Comparison of ENCODE assay signal across 8 mouse cellular contexts in the genomic region with DNA sequence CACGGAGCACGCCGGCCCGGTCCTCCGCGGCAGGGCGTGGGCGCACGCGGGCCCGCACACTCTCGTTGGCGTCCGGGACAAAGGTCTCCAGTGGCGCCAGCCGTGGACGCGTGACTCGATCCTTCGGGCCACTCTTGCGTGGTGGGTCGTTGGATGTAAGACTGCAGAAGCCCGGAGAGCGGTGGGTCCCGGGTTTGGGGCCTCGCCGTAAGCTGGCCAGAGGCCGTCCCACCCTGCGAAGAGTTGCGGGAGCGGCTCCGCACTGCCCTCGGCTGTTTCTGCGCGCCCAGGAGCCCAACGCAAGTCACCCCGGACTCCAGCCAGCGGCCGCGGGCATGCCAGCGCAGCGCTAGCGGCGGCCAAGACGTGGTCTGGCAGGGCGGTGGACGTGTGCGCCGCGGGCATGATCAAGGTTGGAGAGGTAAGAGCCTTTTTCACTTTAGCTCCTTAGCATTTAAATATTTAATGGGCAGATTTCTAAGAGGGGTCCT.
DNase-seq lines count a peak whose midpoint lies in the region; ATAC-seq and TF ChIP-seq lines count a peak whose summit lies in the region.

No protein-coding gene starts in this region.

- H3K27ac ChIP-seq in liver, adult 2 months (replicated peaks; ENCODE audit: insufficient read depth, low read depth, low read length) = peak overlapping the region; percentile 97
- peak overlapping the region; percentile 100 for H3K27ac ChIP-seq in forebrain, embryonic 16.5 days (ENCODE audit: low read length)
- H3K27ac ChIP-seq in midbrain, embryonic 16.5 days (ENCODE audit: low read length) = peak overlapping the region; percentile 98

- TF ChIP-seq POLR2A in liver, adult 2 months (IDR thresholded peaks at IDR 0.05; ENCODE audit: extremely low read depth, insufficient read depth, low read length) = 0 out of 2 replicates have a peak, but pooled peaks have one; percentile 25

- no peaks in the 10 kb centered on the region for H3K9me3 ChIP-seq in forebrain, embryonic 16.5 days (ENCODE audit: control insufficient read depth, low read length)
- no peaks in the 10 kb centered on the region for H3K9me3 ChIP-seq in midbrain, embryonic 16.5 days (replicated peaks; ENCODE audit: control insufficient read depth, low read length, poor library complexity, severe bottlenecking)

- ATAC-seq in forebrain, embryonic 16.5 days = no peak
- ATAC-seq in midbrain, embryonic 16.5 days = 0 out of 2 replicates have a peak, but pooled peaks have one; percentile 4

- H3K4me2 ChIP-seq in forebrain, embryonic 16.5 days (ENCODE audit: low read length) = peak overlapping the region; percentile 98
- H3K4me2 ChIP-seq in midbrain, embryonic 16.5 days (ENCODE audit: low read length) = peak overlapping the region; percentile 66

- no peaks in the 10 kb centered on the region for H3K36me3 ChIP-seq in liver, adult 2 months (ENCODE audit: control insufficient read depth, insufficient read depth, low read length)
- H3K36me3 ChIP-seq in forebrain, embryonic 16.5 days (ENCODE audit: control insufficient read depth, insufficient read depth) = no peaks in the 10 kb centered on the region
- no peaks in the 10 kb centered on the region for H3K36me3 ChIP-seq in midbrain, embryonic 16.5 days (ENCODE audit: control insufficient read depth, insufficient read depth, low read length)

- no peaks in the 10 kb centered on the region for H3K27me3 ChIP-seq in liver, adult 2 months (ENCODE audit: control insufficient read depth, insufficient read depth, low read length)
- no peaks in the 10 kb centered on the region for H3K27me3 ChIP-seq in forebrain, embryonic 16.5 days (replicated peaks; ENCODE audit: control insufficient read depth, insufficient read depth, low read length)
- peaks cover 3% of the 10 kb centered on the region; the same call in 1 of the 2 replicates for H3K27me3 ChIP-seq in midbrain, embryonic 16.5 days (ENCODE audit: control insufficient read depth, insufficient read depth, low read depth, low read length)

- H3K4me3 ChIP-seq in liver, adult 2 months (ENCODE audit: insufficient read depth, low read depth, low read length) = peak overlapping the region; percentile 90
- peak overlapping the region; percentile 88 for H3K4me3 ChIP-seq in forebrain, embryonic 16.5 days (replicated peaks; ENCODE audit: low read length)
- peak overlapping the region; percentile 71 for H3K4me3 ChIP-seq in midbrain, embryonic 16.5 days (ENCODE audit: low read depth, low read length)

- H3K79me2 ChIP-seq in liver, adult 2 months (ENCODE audit: control insufficient read depth, insufficient read depth, low read length) = peaks cover 31% of the 10 kb centered on the region

- TF ChIP-seq CTCF in liver, adult 2 months (IDR thresholded peaks at IDR 0.05; ENCODE audit: low read depth, low read length) = no peak

- H3K9ac ChIP-seq in liver, adult 2 months (ENCODE audit: low read depth, low read length) = peak overlapping the region; percentile 99
- H3K9ac ChIP-seq in forebrain, embryonic 16.5 days (replicated peaks; ENCODE audit: low read depth, low read length) = peak overlapping the region; percentile 100
- H3K9ac ChIP-seq in midbrain, embryonic 16.5 days (ENCODE audit: low read depth, low read length) = peak overlapping the region; percentile 83

- peak; percentile 61 for DNase-seq in liver, adult 2 months (ENCODE audit: extremely low read depth, low read depth, low spot score)
- no peak for DNase-seq in liver
- DNase-seq in brain, adult 2 months (ENCODE audit: low read depth, low spot score) = peak; percentile 73
- DNase-seq in kidney, postnatal 10 days = peak; percentile 67
- no peak for DNase-seq in frontal cortex, postnatal 14 days (ENCODE audit: low spot score in 2 of 2)
- no peak for DNase-seq in spleen, adult 18-20 months

- under 1% methylated on average over 50 of the region's 50 CpGs for WGBS in liver, adult 2 months
- under 1% methylated on average over 50 of the region's 50 CpGs for WGBS in forebrain, embryonic 16.5 days
- under 1% methylated on average over 50 of the region's 50 CpGs for WGBS in midbrain, embryonic 16.5 days

- peaks cover 28% of the 10 kb centered on the region for H3K4me1 ChIP-seq in liver, adult 2 months (ENCODE audit: control insufficient read depth, insufficient read depth, low read length)
- H3K4me1 ChIP-seq in forebrain, embryonic 16.5 days (replicated peaks; ENCODE audit: control insufficient read depth, insufficient read depth, low read length) = peaks cover 50% of the 10 kb centered on the region
- H3K4me1 ChIP-seq in midbrain, embryonic 16.5 days (ENCODE audit: control insufficient read depth, insufficient read depth, low read length) = peaks cover 33% of the 10 kb centered on the region

Comparison
In these comparisons a context has a peak if more than half of its experiments do, and no peak if none do; other contexts are left out.
1. DNase-seq: peak in liver, adult 2 months (single experiment), brain, adult 2 months (single experiment) and kidney, postnatal 10 days (single experiment); none in liver (single experiment), frontal cortex, postnatal 14 days (0 of 2) and spleen, adult 18-20 months (0 of 2).
2. Peak in every context shown above with its lines, with median percentiles within 50 percentile points of each other: H3K27ac ChIP-seq, H3K4me3 ChIP-seq and H3K9ac ChIP-seq.